Mouse (Mus musculus): ENCODE results near the gene Tmem170.

GRCm38 (mm10) chr8:111813818-111814217 lies 62.7 kb downstream of the Tmem170 start:
- no peak for TF ChIP-seq CTCF (IDR thresholded peaks at IDR 0.05)
- TF ChIP-seq EP300 (IDR thresholded peaks at IDR 0.05): no peak
